Mouse (Mus musculus) cerebral cortex, adult 2 months (tissue): ENCODE data around the gene Tmem117.

ENCODE experiments used
- WGBS: fragments of 180-500 bp; shearing (Covaris S2); methylation state at CpG from one replicate; pipeline ENCODE4 v1.1.7; 2018; 5-methylcytosine and 5-hydroxymethylcytosine counted together

Gene Tmem117

DNA sequence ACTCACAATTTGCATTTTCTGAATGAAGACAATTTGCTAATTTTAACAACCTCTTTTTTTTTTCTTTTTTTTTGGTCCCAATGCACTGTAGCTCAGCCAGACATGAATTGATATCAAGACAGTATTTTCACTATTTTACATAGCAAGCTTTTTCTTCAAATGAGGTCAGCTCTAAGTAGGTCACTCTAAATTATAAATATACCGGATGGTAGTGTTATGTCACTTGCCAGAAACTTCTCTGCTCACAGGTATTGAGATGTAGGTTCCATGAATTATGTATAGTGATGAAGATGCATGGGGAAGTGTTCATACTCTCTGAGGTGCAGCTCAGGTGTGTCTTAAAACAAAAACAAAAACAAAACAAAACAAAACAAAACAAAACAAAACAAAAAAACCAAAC is 264.2 kb downstream of the Tmem117 start:
- 43% methylated on average over 1 of the region's 1 CpGs for WGBS

DNA sequence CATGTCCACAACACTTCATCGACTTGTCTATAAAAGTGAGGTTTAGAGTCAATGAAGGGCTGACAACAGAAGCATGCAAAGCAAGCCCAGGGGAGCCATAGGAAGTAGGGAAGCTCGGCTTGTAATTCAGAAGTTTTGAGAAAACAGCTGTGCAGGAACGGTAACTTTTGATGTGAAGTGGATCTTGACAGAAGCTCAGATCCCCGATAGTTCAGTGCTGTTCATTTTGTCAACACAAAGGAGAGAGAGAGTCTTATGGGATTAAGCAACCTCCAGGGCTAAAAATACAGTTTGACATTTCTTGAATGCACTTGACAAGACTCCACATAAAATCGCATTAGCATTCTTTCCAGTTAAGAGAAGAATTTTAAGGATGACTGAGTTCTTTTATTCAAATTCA is 265.1 kb downstream of the Tmem117 start:
- 42% methylated on average over 5 of the region's 5 CpGs for WGBS

- 93% methylated on average over 11 of the region's 11 CpGs for WGBS
These were observed 266.6 kb downstream of the Tmem117 start for GRCm38 (mm10) chr15:94895681-94896080.

- WGBS: 100% methylated on average over 1 of the region's 1 CpGs
These were observed 274.2 kb downstream of the Tmem117 start for GRCm38 (mm10) chr15:94903188-94903587.

- whole genome bisulfite sequencing: 66% methylated on average over 11 of the region's 11 CpGs
These were observed 275.8 kb downstream of the Tmem117 start for GRCm38 (mm10) chr15:94904672-94905407.

GRCm38 (mm10) chr15:94921672-94922071 is 292.6 kb downstream of the Tmem117 start:
- WGBS: 13% methylated on average over 1 of the region's 1 CpGs

GRCm38 (mm10) chr15:94927986-94928385 is 299.0 kb downstream of the Tmem117 start:
- 68% methylated on average over 5 of the region's 5 CpGs for WGBS

- WGBS: 37% methylated on average over 3 of the region's 3 CpGs
These were observed 301.7 kb downstream of the Tmem117 start for GRCm38 (mm10) chr15:94930743-94931142.

DNA sequence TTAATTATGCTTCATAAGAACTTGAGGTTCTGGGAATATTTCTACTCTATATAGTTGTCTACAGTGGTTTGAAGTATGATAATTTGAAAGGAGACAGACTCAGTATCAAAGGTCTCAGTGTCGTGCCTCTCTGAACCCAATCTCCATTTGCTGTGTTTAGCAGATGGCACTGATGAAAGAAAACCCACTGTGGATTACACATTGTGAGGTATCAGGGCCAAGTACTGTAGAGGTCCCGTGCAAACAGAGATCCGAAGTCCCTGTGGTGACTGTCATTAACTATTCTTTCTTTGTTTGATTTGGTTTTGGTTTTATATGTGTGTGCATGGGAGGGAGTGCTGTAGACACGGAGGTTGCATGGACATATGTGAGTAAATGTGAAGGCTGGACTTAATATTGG is 304.0 kb downstream of the Tmem117 start:
- WGBS: 82% methylated on average over 4 of the region's 4 CpGs

DNA sequence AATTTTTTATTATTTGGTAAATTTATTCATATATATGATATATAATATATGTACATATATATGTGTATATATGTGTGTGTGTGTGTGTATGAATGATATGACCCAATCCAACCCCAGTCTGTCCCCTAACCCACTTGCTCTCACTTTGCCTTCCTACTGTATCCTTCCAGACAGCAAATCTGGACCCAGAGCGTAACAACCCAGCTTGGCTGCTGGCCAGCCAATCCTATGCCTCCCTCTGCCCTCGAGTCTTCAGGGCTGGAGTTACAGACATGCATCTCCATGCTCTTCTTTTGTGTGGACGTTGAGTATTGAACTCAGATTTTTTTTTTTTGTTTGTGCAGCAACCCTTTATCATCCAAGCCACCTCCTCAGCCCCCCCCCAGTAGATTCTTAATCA is 304.4 kb downstream of the Tmem117 start:
- 61% methylated on average over 3 of the region's 3 CpGs for WGBS

GRCm38 (mm10) chr15:94941954-94942353 is 312.9 kb downstream of the Tmem117 start:
- WGBS: 93% methylated on average over 3 of the region's 3 CpGs

DNA sequence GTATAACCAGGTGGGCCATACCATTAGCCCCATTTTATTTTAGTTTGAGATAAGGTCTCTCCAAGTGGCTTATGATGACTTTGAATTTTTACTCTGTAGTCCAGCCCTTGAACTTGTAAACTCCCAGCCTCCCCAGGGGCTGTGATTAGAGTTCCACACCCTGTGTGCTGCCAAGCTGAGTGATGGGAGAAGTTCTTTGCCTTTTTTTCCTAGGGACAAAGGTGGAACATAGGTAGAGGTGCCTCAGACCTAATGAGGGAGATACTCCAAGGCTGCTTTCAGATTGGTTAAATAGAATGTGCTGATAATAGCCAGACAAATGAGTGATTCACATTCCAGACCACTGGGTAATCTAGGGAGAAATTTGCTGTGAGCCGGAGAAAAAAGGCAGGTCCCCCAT is 313.4 kb downstream of the Tmem117 start:
- 76% methylated on average over 1 of the region's 1 CpGs for WGBS

GRCm38 (mm10) chr15:94943891-94944290 is 314.9 kb downstream of the Tmem117 start:
- WGBS: 80% methylated on average over 5 of the region's 5 CpGs

DNA sequence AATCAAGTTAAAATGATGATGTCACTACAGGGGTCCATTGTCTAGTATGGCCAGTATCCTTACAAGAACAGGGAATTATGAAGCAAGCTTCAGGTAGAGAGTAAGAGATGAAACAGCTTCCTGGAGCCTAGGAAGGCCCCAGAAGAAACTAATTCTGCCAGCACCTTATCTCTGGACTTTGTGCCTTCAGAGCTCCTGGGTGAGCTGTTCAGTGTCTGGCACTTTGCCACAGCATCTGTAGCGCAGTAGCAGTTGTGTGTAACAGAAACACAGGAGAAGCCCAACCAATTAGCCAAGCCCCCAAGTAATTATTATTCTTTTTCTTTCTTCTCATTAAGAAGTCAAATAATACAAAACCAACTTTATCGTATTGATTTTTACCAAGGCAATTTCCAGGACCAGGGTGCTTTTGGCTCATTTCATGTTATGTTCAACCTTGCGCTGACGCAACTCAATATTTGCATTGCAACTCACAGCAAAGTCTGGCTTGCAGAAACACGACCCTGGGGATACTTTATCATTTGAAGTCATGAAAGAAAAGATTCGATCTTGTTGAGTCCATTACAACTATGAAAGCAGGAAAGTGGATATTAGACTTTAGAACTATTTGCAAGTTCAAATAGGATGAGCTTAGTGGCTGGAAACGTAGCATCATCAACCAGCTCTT is 322.5 kb downstream of the Tmem117 start:
- WGBS: 86% methylated on average over 7 of the region's 7 CpGs

GRCm38 (mm10) chr15:94956697-94957096 is 327.7 kb downstream of the Tmem117 start:
- 41% methylated on average over 3 of the region's 3 CpGs for WGBS

DNA sequence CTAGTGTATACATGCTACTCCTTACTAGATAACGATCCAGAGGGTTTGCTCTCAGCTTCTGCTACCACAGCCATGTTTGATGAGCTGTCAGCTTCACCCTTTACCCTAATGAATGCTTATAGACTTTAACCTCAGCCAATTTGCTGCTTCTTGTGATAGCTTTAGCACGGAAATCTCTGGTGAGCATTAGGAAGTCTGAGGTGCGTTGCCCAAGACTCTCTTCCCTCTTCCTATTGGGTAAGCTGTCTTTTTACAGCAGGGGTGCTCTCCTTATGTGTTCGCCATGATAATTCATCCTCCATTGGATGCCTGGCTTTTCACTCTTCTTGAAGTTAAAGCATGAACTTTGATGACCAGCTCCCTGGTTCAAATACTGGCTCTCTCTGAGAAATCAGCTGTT is 328.2 kb downstream of the Tmem117 start:
- WGBS: 73% methylated on average over 4 of the region's 4 CpGs

DNA sequence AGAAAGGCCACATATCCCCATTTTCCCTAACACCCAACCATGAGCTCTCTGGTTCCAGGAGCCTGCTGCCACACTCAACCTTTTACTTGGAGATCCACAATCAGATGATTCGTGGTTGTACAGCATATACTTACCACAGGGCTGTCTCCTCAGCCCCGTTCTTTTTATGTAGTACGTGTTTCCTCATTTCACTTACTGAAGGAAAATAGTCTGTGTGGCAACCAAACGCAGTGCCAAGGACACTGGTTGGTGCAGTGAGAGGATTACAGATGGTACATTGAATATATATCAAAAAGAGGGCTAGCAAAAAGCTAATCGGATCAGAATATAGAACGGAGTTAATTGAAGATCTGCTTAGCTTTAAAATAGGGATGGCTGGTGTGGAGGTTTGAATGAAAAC is 338.0 kb downstream of the Tmem117 start:
- 44% methylated on average over 6 of the region's 6 CpGs for WGBS

- WGBS: 34% methylated on average over 13 of the region's 13 CpGs
These were observed 339.6 kb downstream of the Tmem117 start for GRCm38 (mm10) chr15:94968403-94969180.

- 51% methylated on average over 4 of the region's 4 CpGs for WGBS
These were observed 352.8 kb downstream of the Tmem117 start for GRCm38 (mm10) chr15:94981798-94982197.

DNA sequence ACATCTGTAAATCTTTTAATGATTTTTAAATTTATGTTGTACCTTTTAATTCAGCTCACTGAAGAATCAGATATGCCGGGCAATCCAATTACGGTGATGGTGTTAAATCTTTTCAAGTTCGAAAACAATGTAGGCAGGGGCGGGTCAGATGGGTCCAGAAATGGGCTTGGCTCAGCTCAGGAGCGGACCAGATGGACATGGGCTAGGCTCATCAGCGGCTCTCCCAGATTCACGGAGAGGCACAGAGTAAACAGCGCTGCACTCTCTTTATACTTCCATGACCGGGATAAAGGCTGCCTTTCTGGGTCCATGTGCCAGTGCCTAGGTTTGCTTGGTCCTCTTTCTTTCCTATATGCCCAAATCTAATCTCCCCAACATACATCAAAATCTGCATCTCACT is 366.3 kb downstream of the Tmem117 start:
- 87% methylated on average over 9 of the region's 9 CpGs for WGBS

DNA sequence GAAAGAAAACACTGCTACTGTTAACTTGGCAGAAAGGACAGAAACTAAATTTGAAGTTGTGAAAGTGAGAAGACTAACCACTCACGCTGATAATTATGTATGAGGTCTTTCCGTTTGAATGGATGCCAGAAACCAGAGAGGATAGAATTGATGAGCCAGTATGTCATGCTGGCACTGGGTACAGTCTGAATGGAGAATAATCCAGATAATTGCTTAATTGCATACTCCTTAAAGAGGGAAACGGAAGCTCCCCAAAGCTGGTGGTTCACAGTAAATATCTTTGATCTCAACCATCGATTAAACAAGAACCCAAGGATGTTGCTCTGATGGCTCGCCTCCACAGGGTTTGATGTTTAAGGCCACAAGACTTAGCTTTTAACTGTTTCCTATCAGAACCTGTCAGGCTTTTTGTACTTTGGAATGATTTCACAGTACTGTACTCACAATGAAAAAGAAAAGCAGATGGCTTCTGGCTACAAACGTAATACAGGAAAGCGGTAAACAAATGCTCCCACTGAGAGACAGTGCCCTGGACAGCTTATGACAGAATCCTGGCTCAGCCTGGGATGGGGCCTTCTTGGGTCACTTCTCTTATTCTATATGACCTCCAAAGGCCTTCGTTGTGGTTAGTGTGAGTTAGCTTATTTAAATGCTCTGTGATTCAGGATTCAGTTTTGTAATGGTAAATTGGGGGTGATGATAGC is 376.2 kb downstream of the Tmem117 start:
- WGBS: 44% methylated on average over 8 of the region's 8 CpGs

- WGBS: 37% methylated on average over 7 of the region's 7 CpGs
These were observed 393.2 kb downstream of the Tmem117 start for GRCm38 (mm10) chr15:95022251-95022650.
